ENCODE assay signal across 26 mouse cellular contexts in the genomic region with DNA sequence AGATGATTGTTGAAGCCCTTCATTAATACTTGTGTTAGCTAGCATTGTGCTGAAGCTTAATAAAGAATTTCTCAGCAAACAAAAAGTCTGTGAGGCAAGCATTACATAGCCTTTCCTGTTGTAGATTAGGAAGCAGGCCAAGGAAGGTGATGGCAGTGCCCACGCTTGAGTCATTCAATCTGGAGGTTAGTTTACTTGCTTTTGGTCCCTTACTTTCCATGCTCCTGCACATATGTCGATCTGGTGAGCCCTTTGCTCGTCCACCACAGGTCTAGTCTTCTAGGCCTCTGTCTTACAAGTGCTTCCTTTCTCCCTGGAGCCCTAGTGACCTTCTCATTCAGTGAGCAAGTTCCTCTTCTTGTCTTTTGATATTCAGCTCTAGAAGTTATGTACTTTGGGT.
DNase-seq lines count a peak whose midpoint lies in the region.
"Had no signal": no experiment of that assay in that cellular context is flagged by ENCODE, and none has a peak within 500 bp of the region (broad histone marks: within the 10 kb centered on the region; RNA-seq: fewer than 3 reads in every experiment).

No protein-coding gene starts in this region.

- H3K27me3 ChIP-seq in limb, embryonic 10.5 days (ENCODE audit: low read depth, poor library complexity, severe bottlenecking) = no peaks in the 10 kb centered on the region
- H3K27me3 ChIP-seq: CH12.LX; embryonic facial prominence, embryonic 12.5 days; forebrain, embryonic 15.5 days; heart, embryonic 12.5 days; hindbrain, embryonic 13.5 days; limb, embryonic 15.5 days had no signal

- H3K4me3 ChIP-seq in limb, embryonic 10.5 days = no peak overlapping the region
- H3K4me3 ChIP-seq: embryonic facial prominence, embryonic 12.5 days; forebrain, embryonic 10.5 days; forebrain, embryonic 15.5 days; heart, embryonic 12.5 days; hindbrain, embryonic 13.5 days; limb, embryonic 15.5 days had no signal

- WGBS in limb, embryonic 10.5 days = 90% methylated on average over 3 of the region's 3 CpGs

- H3K36me3 ChIP-seq in limb, embryonic 10.5 days = peaks cover 75% of the 10 kb centered on the region

- H3K27ac ChIP-seq in limb, embryonic 10.5 days = no peak overlapping the region
- H3K27ac ChIP-seq: embryonic facial prominence, embryonic 12.5 days; forebrain, embryonic 10.5 days; forebrain, embryonic 15.5 days; hindbrain, embryonic 13.5 days; limb, embryonic 15.5 days; liver, embryonic 14.5 days had no signal

- peak; percentile 79 for DNase-seq in heart, adult 11 months
- DNase-seq in heart, adult 9 months (ENCODE audit: low spot score in 2 of 2) = no peak
- peak; percentile 11 for DNase-seq in right cerebral cortex, postnatal 25 days
- no peak for DNase-seq in right cerebral cortex, postnatal 14 days
- peak; percentile 3 for DNase-seq in fibroblast of lung, adult 2 months (ENCODE audit: low read depth)
- DNase-seq in kidney, adult 8-10 months = no peak
- DNase-seq in limb, embryonic 10.5 days (ENCODE audit: low spot score) = no peak
- DNase-seq: adrenal gland, postnatal 10 days; cerebellum, adult 11-12 months; cerebellum, adult 9-11 months; embryo, embryonic 11 days; gastrocnemius, postnatal 25 days; heart, adult 18-20 months; heart, postnatal 4 days; kidney, postnatal 14 days; left cerebral cortex, postnatal 4 days; lung, embryonic 14.5 days; thymus, postnatal 4 days had no signal

- no peaks in the 10 kb centered on the region for H3K4me1 ChIP-seq in limb, embryonic 10.5 days
- H3K4me1 ChIP-seq: embryonic facial prominence, embryonic 12.5 days; forebrain, embryonic 10.5 days; forebrain, embryonic 15.5 days; heart, embryonic 12.5 days; hindbrain, embryonic 13.5 days; limb, embryonic 15.5 days had no signal

- no peaks in the 10 kb centered on the region for H3K9me3 ChIP-seq in limb, embryonic 10.5 days (replicated peaks)
- H3K9me3 ChIP-seq: embryonic facial prominence, embryonic 12.5 days; forebrain, embryonic 10.5 days; forebrain, embryonic 15.5 days; heart, embryonic 12.5 days; hindbrain, embryonic 13.5 days; limb, embryonic 15.5 days had no signal

Comparison
In these comparisons a context has a peak if more than half of its experiments do, and no peak if none do; other contexts are left out.
1. DNase-seq: peak in heart, adult 11 months (single experiment), right cerebral cortex, postnatal 25 days (single experiment) and fibroblast of lung, adult 2 months (single experiment); none in heart, adult 9 months (0 of 2), right cerebral cortex, postnatal 14 days (single experiment), kidney, adult 8-10 months (0 of 2) and limb, embryonic 10.5 days (single experiment).